Mouse (Mus musculus) cerebellum, adult 11-12 months (tissue): ENCODE results near the gene Birc2.

Experiments
- DNase-seq: peaks from one replicate; pipeline ENCODE4 v3.0.0; 2022

Birc2 gene

GRCm38 (mm10) chr9:7783823-7784614, 52.8 kb downstream of the Birc2 start:
- DNase-seq: no peak

- no peak for DNase-seq
Measured at GRCm38 (mm10) chr9:7780250-7781150, 56.4 kb downstream of the Birc2 start.

- DNase-seq: no peak
Measured at GRCm38 (mm10) chr9:7779786-7780185, 57.1 kb downstream of the Birc2 start.

- no peak for DNase-seq
Measured at GRCm38 (mm10) chr9:7778771-7779170, 58.1 kb downstream of the Birc2 start.

- no peak for DNase-seq
Measured at GRCm38 (mm10) chr9:7777652-7778051, 59.2 kb downstream of the Birc2 start.

- no peak for DNase-seq
Measured at GRCm38 (mm10) chr9:7776940-7777339, 59.9 kb downstream of the Birc2 start.

- no peak for DNase-seq
Measured at GRCm38 (mm10) chr9:7775986-7776385, 60.9 kb downstream of the Birc2 start.

GRCm38 (mm10) chr9:7775011-7775410, 61.9 kb downstream of the Birc2 start:
- DNase-seq: no peak

GRCm38 (mm10) chr9:7774538-7774937, 62.3 kb downstream of the Birc2 start:
- no peak for DNase-seq

- no peak for DNase-seq
Measured at GRCm38 (mm10) chr9:7773686-7774085, 63.2 kb downstream of the Birc2 start.

GRCm38 (mm10) chr9:7772773-7773454, 64.0 kb downstream of the Birc2 start:
- DNase-seq: no peak

- no peak for DNase-seq
Measured at GRCm38 (mm10) chr9:7772361-7772760, 64.5 kb downstream of the Birc2 start.

- no peak for DNase-seq
Measured at GRCm38 (mm10) chr9:7769491-7769890, 67.4 kb downstream of the Birc2 start.

GRCm38 (mm10) chr9:7769081-7769480, 67.8 kb downstream of the Birc2 start:
- no peak for DNase-seq
